Mouse (Mus musculus) olfactory bulb, adult 2 months (tissue): ENCODE results near the gene Tle3.

ENCODE experiments used
- CTCF ChIP-seq: fragments of 200-500 bp; IDR thresholded peaks from 2 replicates; pipeline ENCODE4 v1.5.1; 2012; ENCODE audit warnings: low read depth, mild to moderate bottlenecking, low read length, moderate library complexity; ENCODE audit not compliant: insufficient read depth
- POLR2A ChIP-seq: fragments of 200-500 bp; IDR thresholded peaks from 2 replicates; pipeline ENCODE4 v1.6.1; 2012; ENCODE audit warnings: mild to moderate bottlenecking, low read depth, low read length, moderate library complexity; ENCODE audit not compliant: insufficient read depth

GRCm38 (mm10) chr9:61424245-61424644 is 52.1 kb downstream of the Tle3 start:
- no peak for TF ChIP-seq CTCF
- no peak for TF ChIP-seq POLR2A
